Mouse (Mus musculus) liver, postnatal 0 days (tissue): ENCODE results near the gene Prr5l. TPM values are rescaled to one million over a fixed set of nuclear protein-coding genes. Genes with fewer than 3 reads are reported as not detected.
A peak's percentile ranks its signal among the peaks of the same experiment; 100 is the strongest.

Source experiments
- ATAC-seq: fragments of 200-750 bp; cut with Nextera tagmentation; 2 replicates; pipeline ENCODE4 v1.8.0; 2017; ENCODE audit warnings: mild to moderate bottlenecking, moderate library complexity
- DNase-seq: peaks from one replicate; pipeline ENCODE4 v3.0.0-alpha.2; 2016
- H3K27ac ChIP-seq: fragments of 300-500 bp; sonication (generic); 2 replicates; pipeline ENCODE4 v1.5.1; 2014; ENCODE audit warnings: antibody characterized with exemption, moderate library complexity, mild to moderate bottlenecking, low read depth
- H3K27me3 ChIP-seq: fragments of 300-500 bp; sonication (generic); 2 replicates; pipeline ENCODE4 v1.6.1; 2014; ENCODE audit warnings: low read length, control low read depth, mixed read lengths; ENCODE audit not compliant: insufficient read depth
- H3K36me3 ChIP-seq: fragments of 300-500 bp; sonication (generic); replicated peaks from 2 replicates; pipeline ENCODE4 v1.6.1; 2014; ENCODE audit warnings: mild to moderate bottlenecking, control low read depth, low read length, moderate library complexity, mixed read lengths; ENCODE audit not compliant: insufficient read depth
- H3K4me1 ChIP-seq: fragments of 300-500 bp; sonication (generic); 2 replicates; pipeline ENCODE4 v1.6.1; 2014; ENCODE audit warnings: antibody characterized with exemption, mild to moderate bottlenecking, control low read depth; ENCODE audit not compliant: insufficient read depth
- H3K4me2 ChIP-seq: fragments of 300-500 bp; sonication (generic); 2 replicates; pipeline ENCODE4 v1.6.1; 2014; ENCODE audit warnings: low read depth, mild to moderate bottlenecking, low read length, moderate library complexity, mixed read lengths
- H3K4me3 ChIP-seq: fragments of 300-500 bp; sonication (generic); 2 replicates; pipeline ENCODE4 v1.5.1; 2014; ENCODE audit warnings: low read depth, low read length
- H3K9ac ChIP-seq: fragments of 300-500 bp; sonication (generic); replicated peaks from 2 replicates; pipeline ENCODE4 v1.6.1; 2014; ENCODE audit warnings: mild to moderate bottlenecking, moderate library complexity
- H3K9me3 ChIP-seq: fragments of 300-500 bp; sonication (generic); 2 replicates; pipeline ENCODE4 v1.6.1; 2016; ENCODE audit warnings: mild to moderate bottlenecking, control low read depth, low read length, mixed read lengths
- CTCF ChIP-seq: sonication (generic); IDR thresholded peaks from 2 replicates; pipeline ENCODE4 v1.5.1; 2016; ENCODE audit warnings: antibody characterized with exemption, low read depth
- EP300 ChIP-seq: IDR thresholded peaks from 2 replicates; pipeline ENCODE4 v1.6.1; 2016; ENCODE audit warnings: antibody characterized with exemption, low read depth, mild to moderate bottlenecking
- WGBS: fragments of 180-500 bp; shearing (Covaris S2); extraction: QIAGEN DNeasy Blood & Tissue Kit; methylation state at CpG from one replicate; pipeline ENCODE4 v1.1.7; 2014; ENCODE audit not compliant: insufficient replicate concordance; 5-methylcytosine and 5-hydroxymethylcytosine counted together
- polyA plus RNA-seq: library from polyadenylated mRNA; unstranded; fragments of >200 nt; fragmentation: Nextera tagmentation; extraction: Ambion mirVana; gene quantifications from 2 replicates; pipeline ENCODE4 v1.2.1, GENCODE M21; 2015

Prr5l gene
- polyA plus RNA-seq, 1 experiment from 2014 or later, result 4.0 TPM

- WGBS, result 62% methylated on average over 8 of the region's 8 CpGs
- Histone ChIP-seq H3K36me3 (no peaks in the 10 kb centered on the region), H3K27ac (no peak overlapping the region), H3K4me2 (no peak overlapping the region), H3K9me3 (no peaks in the 10 kb centered on the region), H3K9ac (no peak overlapping the region), H3K4me1 (peaks cover 8% of the 10 kb centered on the region; the same call in 1 of the 2 replicates), H3K4me3 (no peak overlapping the region), H3K27me3 (no peaks in the 10 kb centered on the region)
- DNase-seq (no peak), ATAC-seq (no peak)
- TF ChIP-seq EP300, result no peak
- no peak for TF ChIP-seq CTCF
Observed at GRCm38 (mm10) chr2:101810774-101811173, 72.1 kb downstream of the Prr5l start.

- DNase-seq (no peak), ATAC-seq (no peak)
- Histone ChIP-seq H3K9ac (no peak overlapping the region), H3K27ac (no peak overlapping the region), H3K27me3 (no peaks in the 10 kb centered on the region), H3K9me3 (no peaks in the 10 kb centered on the region), H3K4me3 (no peak overlapping the region), H3K4me1 (peaks cover 8% of the 10 kb centered on the region; the same call in 1 of the 2 replicates), H3K4me2 (no peak overlapping the region), H3K36me3 (no peaks in the 10 kb centered on the region)
- TF ChIP-seq CTCF (no peak), EP300 (no peak)
- 60% methylated on average over 6 of the region's 6 CpGs for WGBS
Observed at GRCm38 (mm10) chr2:101809640-101810305, 73.1 kb downstream of the Prr5l start.

GRCm38 (mm10) chr2:101807756-101808155, 75.1 kb downstream of the Prr5l start:
- H3K27ac ChIP-seq, result no peak overlapping the region
- H3K36me3 ChIP-seq, result no peaks in the 10 kb centered on the region
- no peak overlapping the region for H3K9ac ChIP-seq
- 0 out of 2 replicates have a peak, but pooled peaks cover 3% of the 10 kb centered on the region for H3K4me1 ChIP-seq
- H3K9me3 ChIP-seq, result no peaks in the 10 kb centered on the region
- H3K4me2 ChIP-seq, result no peak overlapping the region
- DNase-seq (no peak), ATAC-seq (no peak)
- 55% methylated on average over 5 of the region's 5 CpGs for WGBS
- no peaks in the 10 kb centered on the region for H3K27me3 ChIP-seq
- no peak overlapping the region for H3K4me3 ChIP-seq
- TF ChIP-seq CTCF, result no peak
- TF ChIP-seq EP300, result no peak

- Histone ChIP-seq H3K4me2 (no peak overlapping the region), H3K27me3 (0 out of 2 replicates have a peak, but pooled peaks cover 6% of the 10 kb centered on the region), H3K27ac (no peak overlapping the region), H3K9me3 (no peaks in the 10 kb centered on the region), H3K4me3 (no peak overlapping the region), H3K9ac (no peak overlapping the region), H3K36me3 (no peaks in the 10 kb centered on the region), H3K4me1 (no peaks in the 10 kb centered on the region; the same call in 1 of the 2 replicates)
- no peak for TF ChIP-seq CTCF
- TF ChIP-seq EP300, result no peak
- DNase-seq (no peak), ATAC-seq (no peak)
- WGBS, result 77% methylated on average over 6 of the region's 6 CpGs
Observed at GRCm38 (mm10) chr2:101802240-101802639, 80.6 kb downstream of the Prr5l start.

GRCm38 (mm10) chr2:101797901-101798250, 85.0 kb downstream of the Prr5l start:
- DNase-seq (no peak), ATAC-seq (no peak)
- Histone ChIP-seq H3K4me2 (peak overlapping the region; percentile 89), H3K27ac (0 out of 2 replicates have a peak overlapping the region, but pooled peaks have one; percentile 5), H3K4me3 (peak overlapping the region; percentile 57), H3K9ac (peak overlapping the region; percentile 63), H3K4me1 (peaks cover 18% of the 10 kb centered on the region), H3K27me3 (0 out of 2 replicates have a peak, but pooled peaks cover 8% of the 10 kb centered on the region), H3K9me3 (no peaks in the 10 kb centered on the region), H3K36me3 (no peaks in the 10 kb centered on the region)
- WGBS, result 2% methylated on average over 19 of the region's 19 CpGs
- TF ChIP-seq CTCF, result no peak
- no peak for TF ChIP-seq EP300

GRCm38 (mm10) chr2:101797166-101797900, 85.5 kb downstream of the Prr5l start:
- peak overlapping the region; percentile 63 for H3K9ac ChIP-seq
- H3K4me1 ChIP-seq, result peaks cover 18% of the 10 kb centered on the region
- H3K4me2 ChIP-seq, result peak overlapping the region; percentile 89
- DNase-seq (peak; percentile 36), ATAC-seq (peak; percentile 59)
- H3K9me3 ChIP-seq, result no peaks in the 10 kb centered on the region
- H3K27ac ChIP-seq, result peak overlapping the region; percentile 5; the same call in 1 of the 2 replicates
- H3K36me3 ChIP-seq, result no peaks in the 10 kb centered on the region
- TF ChIP-seq EP300 (no peak), CTCF (no peak)
- WGBS, result under 1% methylated on average over 48 of the region's 49 CpGs
- 0 out of 2 replicates have a peak, but pooled peaks cover 8% of the 10 kb centered on the region for H3K27me3 ChIP-seq
- H3K4me3 ChIP-seq, result peak overlapping the region; percentile 57
